Mouse (Mus musculus) brain, embryonic 14.5 days (tissue): ENCODE data around the gene Cep290.

Experiments used
- CTCF ChIP-seq: fragments of 200-500 bp; IDR thresholded peaks from 2 replicates; pipeline ENCODE4 v1.5.1; 2012; ENCODE audit warnings: inconsistent platforms, mild to moderate bottlenecking, moderate library complexity, borderline replicate concordance; ENCODE audit not compliant: insufficient read depth, insufficient read length; ENCODE audit errors: extremely low read depth
- POLR2A ChIP-seq: fragments of 200-500 bp; IDR thresholded peaks from 2 replicates; pipeline ENCODE4 v1.6.1; 2012; ENCODE audit warnings: mild to moderate bottlenecking, inconsistent platforms, borderline replicate concordance; ENCODE audit not compliant: poor library complexity, insufficient read depth, insufficient read length, severe bottlenecking; ENCODE audit errors: extremely low read depth

DNA sequence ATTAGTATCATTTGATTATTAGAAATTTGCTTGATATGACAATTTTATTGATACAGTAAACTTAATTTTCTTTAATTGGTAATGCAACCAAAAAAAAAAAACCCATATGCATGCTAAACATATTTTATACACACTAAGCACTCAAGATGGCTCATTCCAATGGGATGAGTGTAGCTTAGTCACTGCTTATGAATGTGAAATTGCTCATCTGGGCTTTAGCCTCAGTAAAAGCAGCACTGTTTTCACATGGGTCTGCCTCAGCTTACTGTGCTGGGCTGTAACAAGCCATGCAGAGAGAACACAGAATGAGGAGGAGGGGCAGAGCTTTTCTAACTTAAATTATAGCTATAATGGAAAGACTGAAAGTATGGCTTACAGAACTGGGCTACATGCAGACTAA, 26.8 kb upstream of the Cep290 start:
- TF ChIP-seq CTCF, result no peak
- no peak for TF ChIP-seq POLR2A
